Mouse (Mus musculus) CH12.LX (cell line): ENCODE measurements around the gene Slc26a10. TPM values are rescaled to one million over a fixed set of nuclear protein-coding genes. Genes with fewer than 3 reads are reported as not detected.

Source experiments
- DNase-seq: peaks from one replicate; pipeline ENCODE4 v3.0.0-alpha.2; 2013; ENCODE audit errors: extremely low read depth
- H3K27ac ChIP-seq: 2 replicates; pipeline ENCODE4 v1.5.1; 2012; ENCODE audit warnings: low read depth, mild to moderate bottlenecking, control low read depth, moderate library complexity; ENCODE audit not compliant: insufficient read depth
- H3K27me3 ChIP-seq: replicated peaks from 2 replicates; pipeline ENCODE3; 2012; ENCODE audit warnings: inconsistent platforms
- H3K36me3 ChIP-seq, 2 experiments: replicated peaks in 1 of 2; 2 replicates each; pipeline versions ENCODE3 to v1.6.1; 2012; ENCODE audit warnings: inconsistent platforms in 1 of 2, low read length in 1 of 2, mild to moderate bottlenecking in 1 of 2, mixed read lengths in 1 of 2, moderate library complexity in 1 of 2; ENCODE audit not compliant: control insufficient read depth in 1 of 2, insufficient read depth in 1 of 2
- H3K4me1 ChIP-seq, 2 experiments: 2 replicates each; pipeline ENCODE4 v1.6.1; 2012; ENCODE audit warnings: inconsistent platforms in 1 of 2, moderate library complexity in 1 of 2; ENCODE audit not compliant: insufficient read depth in 2 of 2, control insufficient read depth in 1 of 2
- H3K4me2 ChIP-seq: 2 replicates; pipeline ENCODE4 v1.6.1; 2012; ENCODE audit warnings: low read depth, mild to moderate bottlenecking, control low read depth; ENCODE audit not compliant: poor library complexity, insufficient read depth, severe bottlenecking
- H3K4me3 ChIP-seq, 3 experiments: fragments of 150-350 bp in 1 of 3; sonication (generic) in 1 of 3; replicated peaks in 1 of 3; 2 replicates each; pipeline versions ENCODE3 to v1.5.1; 2011 to 2012; ENCODE audit warnings: low read depth in 2 of 3, low read length in 2 of 3, mild to moderate bottlenecking in 2 of 3, moderate library complexity in 2 of 3, control low read depth in 1 of 3, improper control_type of control experiment in 1 of 3, inconsistent platforms in 1 of 3, mixed read lengths in 1 of 3; ENCODE audit not compliant: poor library complexity in 1 of 3
- H3K79me2 ChIP-seq: replicated peaks from 2 replicates; pipeline ENCODE4 v1.6.1; 2012; ENCODE audit warnings: mild to moderate bottlenecking, moderate library complexity; ENCODE audit not compliant: control insufficient read depth, poor library complexity, insufficient read depth, severe bottlenecking; ENCODE audit errors: extremely low read depth
- H3K9ac ChIP-seq: 2 replicates; pipeline ENCODE4 v1.6.1; 2012; ENCODE audit warnings: low read depth, mild to moderate bottlenecking, control low read depth, moderate library complexity; ENCODE audit not compliant: insufficient read depth
- H3K9me3 ChIP-seq: replicated peaks from 2 replicates; pipeline ENCODE3; 2012; ENCODE audit warnings: low read length, inconsistent platforms, mixed read lengths
- CHD2 ChIP-seq: IDR thresholded peaks from 2 replicates; pipeline ENCODE4 v1.6.1; 2011; ENCODE audit warnings: low read length, improper control_type of control experiment
- ELF1 ChIP-seq: IDR thresholded peaks from 2 replicates; pipeline ENCODE4 v1.6.1; 2014; ENCODE audit warnings: low read depth, mild to moderate bottlenecking, inconsistent platforms, low read length, improper control_type of control experiment
- EP300 ChIP-seq: IDR thresholded peaks from 2 replicates; pipeline ENCODE4 v1.6.1; 2011; ENCODE audit warnings: low read length, improper control_type of control experiment
- HCFC1 ChIP-seq: IDR thresholded peaks from 2 replicates; pipeline ENCODE4 v1.6.1; 2012; ENCODE audit warnings: low read depth, mild to moderate bottlenecking, inconsistent platforms, low read length, improper control_type of control experiment
- JUND ChIP-seq: conservative IDR thresholded peaks from 2 replicates; pipeline ENCODE4 v1.6.1; 2011; ENCODE audit warnings: low read depth, low read length, improper control_type of control experiment
- MAX ChIP-seq: IDR thresholded peaks from 2 replicates; pipeline ENCODE4 v1.6.1; 2011; ENCODE audit warnings: low read length, improper control_type of control experiment
- MEF2A ChIP-seq: IDR thresholded peaks from 2 replicates; pipeline ENCODE4 v1.6.1; 2014; ENCODE audit warnings: low read depth, mild to moderate bottlenecking, inconsistent platforms, low read length, improper control_type of control experiment, borderline replicate concordance
- MYC ChIP-seq: IDR thresholded peaks from 2 replicates; pipeline ENCODE4 v1.6.1; 2011; ENCODE audit warnings: low read depth, mild to moderate bottlenecking, improper control_type of control experiment, low read length
- PAX5 ChIP-seq: IDR thresholded peaks from 2 replicates; pipeline ENCODE4 v1.6.1; 2012; ENCODE audit warnings: low read length, inconsistent platforms, mixed read lengths
- POLR2AphosphoS2 ChIP-seq: IDR thresholded peaks from 2 replicates; pipeline ENCODE4 v1.6.1; 2011; ENCODE audit warnings: low read depth, low read length, improper control_type of control experiment
- UBTF ChIP-seq: IDR thresholded peaks from 2 replicates; pipeline ENCODE4 v1.6.1; 2012; ENCODE audit warnings: low read depth, mild to moderate bottlenecking, inconsistent platforms, low read length, improper control_type of control experiment, moderate library complexity
- USF1 ChIP-seq: IDR thresholded peaks from 2 replicates; pipeline ENCODE4 v1.6.1; 2014; ENCODE audit warnings: low read depth, mild to moderate bottlenecking, inconsistent platforms, low read length, improper control_type of control experiment
- ZC3H11A ChIP-seq: IDR thresholded peaks from 2 replicates; pipeline ENCODE4 v1.6.1; 2012; ENCODE audit warnings: low read depth, mild to moderate bottlenecking, inconsistent platforms, low read length, improper control_type of control experiment
- ZKSCAN1 ChIP-seq: IDR thresholded peaks from 2 replicates; pipeline ENCODE4 v1.6.1; 2012; ENCODE audit warnings: low read depth, inconsistent platforms, low read length, improper control_type of control experiment, borderline replicate concordance
- ZNF384 ChIP-seq: IDR thresholded peaks from 2 replicates; pipeline ENCODE4 v1.6.1; 2012; ENCODE audit warnings: low read depth, low read length, improper control_type of control experiment, inconsistent platforms
- dilution Hi-C: fragments of 300-500 bp; cut with MboI; formaldehyde crosslinking; loops from 2 replicates; pipeline ENCODE4 v1.14.3; 2020; ENCODE audit warnings: low sequenced_read_pairs; ENCODE audit not compliant: extremely low pct_unique_long_range_greater_than_20kb, extremely low pct_ligation_motif_present
- in situ Hi-C: fragments of 300-500 bp; cut with MboI; formaldehyde crosslinking; loops from 3 replicates; pipeline ENCODE4 v1.14.3; 2019; ENCODE audit warnings: low sequenced_read_pairs, low pct_ligation_motif_present, low pct_unique_long_range_greater_than_20kb, mixed read lengths
- polyA plus RNA-seq: library from polyadenylated mRNA; unstranded; fragments of >175 nt; gene quantifications from 2 replicates; pipeline ENCODE4 v1.2.1, GENCODE M21; 2012; ENCODE audit warnings: low read depth; ENCODE audit not compliant: insufficient read length
- total RNA-seq, 2 experiments: library from RNA; depleted of rRNA; stranded (reverse); fragments of 300-350 nt in 1 of 2; fragments of >200 nt in 1 of 2; gene quantifications; 2 replicates each; pipeline ENCODE4 v1.2.3; 2012 to 2014

The Slc26a10 gene
- total and polyA plus RNA-seq, 3 experiments: 0.05 to 1.7 (median 0.16) TPM

DNA sequence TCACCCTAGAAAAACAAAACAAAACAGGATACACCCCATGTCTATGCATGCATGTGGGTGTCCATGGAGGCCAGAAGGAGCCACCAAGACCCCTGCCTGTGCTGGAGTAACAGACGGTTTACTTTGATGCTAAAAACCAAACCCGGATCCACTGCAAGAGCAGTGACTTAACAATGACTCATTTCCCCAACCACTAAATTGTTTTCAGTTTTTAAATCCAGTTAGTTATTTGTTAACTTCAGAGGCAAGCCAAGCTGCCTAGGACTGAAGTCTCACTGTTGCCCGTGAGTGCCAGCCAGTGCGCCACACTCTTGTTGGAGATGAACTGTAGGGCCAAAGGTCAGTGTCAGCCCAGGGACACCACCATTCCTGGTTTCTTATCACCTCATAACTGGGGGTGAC lies 30.0 kb downstream of the Slc26a10 start:
- Histone ChIP-seq H3K4me3 (no peak overlapping the region), H3K9ac (no peak overlapping the region), H3K27ac (no peak overlapping the region), H3K4me2 (no peak overlapping the region), H3K79me2 (no peaks in the 10 kb centered on the region), H3K9me3 (peaks cover 3% of the 10 kb centered on the region), H3K27me3 (no peaks in the 10 kb centered on the region), H3K4me1 (peaks cover 0 to 2% of the 10 kb centered on the region in 2 experiments; a peak in 1 of 4 replicates), H3K36me3 (no peaks in the 10 kb centered on the region)
- TF ChIP-seq HCFC1 (no peak), MYC (no peak), ZNF384 (no peak), USF1 (no peak), MEF2A (no peak), POLR2AphosphoS2 (no peak), PAX5 (no peak), ZC3H11A (no peak), MAX (no peak), ZKSCAN1 (no peak), CHD2 (no peak), ELF1 (no peak)
- DNase-seq: no peak
- dilution Hi-C loops: no loop called here
- in situ Hi-C loops: no loop called here

DNA sequence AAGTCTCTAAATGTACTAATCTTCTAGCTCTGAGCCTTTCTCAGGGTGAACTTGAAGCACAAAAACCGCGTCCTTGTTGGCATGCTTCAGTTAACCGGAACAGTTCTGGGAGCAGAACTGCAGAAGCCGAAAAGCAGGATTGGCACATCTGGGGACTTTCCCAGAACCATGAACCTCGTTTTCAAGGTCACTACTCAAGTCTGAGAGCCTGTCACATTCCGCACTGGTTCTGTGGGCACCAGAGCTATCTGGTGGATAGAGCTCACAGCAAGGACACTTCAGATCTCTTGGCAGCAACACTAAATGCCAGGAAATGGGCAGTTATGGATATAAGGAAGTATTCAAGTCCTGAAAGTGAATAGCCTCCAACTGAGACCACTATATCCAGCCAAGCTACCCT lies 33.3 kb downstream of the Slc26a10 start:
- Histone ChIP-seq H3K9ac (no peak overlapping the region), H3K4me2 (no peak overlapping the region), H3K4me3 (no peak overlapping the region), H3K27ac (no peak overlapping the region), H3K36me3 (no peaks in the 10 kb centered on the region)
- DNase-seq: no peak
- in situ Hi-C loops: no loop called here
- TF ChIP-seq EP300 (no peak), ZNF384 (no peak), JUND (no peak)
- TF ChIP-seq, all 38 proteins: peak for 0
- dilution Hi-C loops: no loop called here
- Histone ChIP-seq H3K27me3 (no peaks in the 10 kb centered on the region), H3K4me1 (peaks cover 2 to 13% of the 10 kb centered on the region in 2 experiments; a peak in 2 of 4 replicates), H3K79me2 (no peaks in the 10 kb centered on the region), H3K9me3 (peaks cover under 1% of the 10 kb centered on the region)

DNA sequence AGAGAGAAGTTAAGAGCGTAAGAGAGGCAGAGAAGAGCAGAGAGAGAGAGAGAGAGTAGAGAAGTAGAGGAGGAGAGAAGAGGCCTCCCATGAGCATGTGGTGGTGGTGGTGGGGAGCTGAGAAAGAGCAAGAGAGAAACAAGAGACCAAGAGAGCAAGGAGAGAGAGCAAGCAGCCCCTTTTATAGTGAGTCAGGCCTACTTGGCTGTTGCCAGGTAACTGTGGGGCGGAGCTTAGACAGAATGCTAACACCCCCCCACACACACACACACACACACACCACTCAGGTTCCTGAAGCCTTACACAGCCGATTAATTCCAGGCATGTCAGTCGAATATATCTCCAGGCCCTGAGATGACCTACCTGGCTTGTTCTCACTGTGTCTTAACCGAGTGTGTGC lies 35.1 kb downstream of the Slc26a10 start:
- Histone ChIP-seq H3K27ac (no peak overlapping the region), H3K36me3 (no peaks in the 10 kb centered on the region)
- DNase-seq: no peak
- no peak for TF ChIP-seq ZKSCAN1
- no peak for TF ChIP-seq UBTF
- TF ChIP-seq, all 38 proteins: peak for 0
- in situ Hi-C loops: no loop called here
- Histone ChIP-seq H3K79me2 (no peaks in the 10 kb centered on the region), H3K9me3 (no peaks in the 10 kb centered on the region), H3K9ac (no peak overlapping the region), H3K4me1 (peaks cover 9 to 27% of the 10 kb centered on the region in 2 experiments), H3K4me2 (no peak overlapping the region), H3K27me3 (no peaks in the 10 kb centered on the region), H3K4me3 (no peak overlapping the region)
- dilution Hi-C loops: no loop called here
